In genomic region chr7:25393451-25394210, GRCm38 (mm10) we compare ENCODE assay signal across 10 mouse cellular contexts. TPM values are rescaled to one million over a fixed set of nuclear protein-coding genes. Genes with fewer than 3 reads are reported as not detected.
DNase-seq lines count a peak whose midpoint lies in the region; ATAC-seq and TF ChIP-seq lines count a peak whose summit lies in the region.
"Had no signal": no experiment of that assay in that cellular context is flagged by ENCODE, and none has a peak within 500 bp of the region (broad histone marks: within the 10 kb centered on the region; RNA-seq: fewer than 3 reads in every experiment).

No protein-coding gene starts in this region.

- peaks cover 42% of the 10 kb centered on the region for H3K4me1 ChIP-seq in kidney, embryonic 16.5 days (ENCODE audit: insufficient read depth, low read length)
- H3K4me1 ChIP-seq in bone marrow macrophage, adult 2 months (ENCODE audit: control insufficient read depth, insufficient read depth, low read length): peaks cover 19% of the 10 kb centered on the region
- peaks cover 46% of the 10 kb centered on the region for H3K4me1 ChIP-seq in forebrain, embryonic 10.5 days
- H3K4me1 ChIP-seq in midbrain, embryonic 12.5 days: peaks cover 35% of the 10 kb centered on the region

- peak overlapping the region; percentile 76 for H3K9ac ChIP-seq in kidney, embryonic 16.5 days (replicated peaks; ENCODE audit: low read length)
- 0 out of 2 replicates have a peak overlapping the region, but pooled peaks have one; percentile 75 for H3K9ac ChIP-seq in midbrain, embryonic 12.5 days (replicated peaks)

- H3K27ac ChIP-seq in kidney, embryonic 16.5 days (ENCODE audit: low read length): no peak overlapping the region
- no peak overlapping the region for H3K27ac ChIP-seq in bone marrow macrophage, adult 2 months (ENCODE audit: insufficient read depth, low read depth, low read length)
- no peak overlapping the region for H3K27ac ChIP-seq in forebrain, embryonic 10.5 days
- H3K27ac ChIP-seq in midbrain, embryonic 12.5 days (replicated peaks): no peak overlapping the region

- peak overlapping the region; percentile 88; the same call in 1 of the 2 replicates for H3K4me2 ChIP-seq in kidney, embryonic 16.5 days (replicated peaks; ENCODE audit: low read depth, low read length)
- 0 out of 2 replicates have a peak overlapping the region, but pooled peaks have one; percentile 85 for H3K4me2 ChIP-seq in midbrain, embryonic 12.5 days (replicated peaks)

- DNase-seq in kidney, adult 8-10 months: no peak
- no peak for DNase-seq in forebrain, embryonic 10.5 days (ENCODE audit: extremely low spot score, low spot score)
- no peak for DNase-seq in T-cell, adult 2 months (ENCODE audit: low spot score)
- no peak for DNase-seq in MN1 (ENCODE audit: low spot score)

- TF ChIP-seq POLR2A in bone marrow macrophage, adult 2 months (IDR thresholded peaks at IDR 0.05; ENCODE audit: borderline replicate concordance, low read depth, low read length): no peak

- H3K9me3 ChIP-seq in kidney, embryonic 16.5 days (ENCODE audit: low read length): no peaks in the 10 kb centered on the region
- H3K9me3 ChIP-seq in forebrain, embryonic 10.5 days: no peaks in the 10 kb centered on the region; the same call in 1 of the 2 replicates
- no peaks in the 10 kb centered on the region for H3K9me3 ChIP-seq in midbrain, embryonic 12.5 days

- H3K27me3 ChIP-seq in kidney, embryonic 16.5 days (ENCODE audit: insufficient read depth, low read length): no peaks in the 10 kb centered on the region
- peaks cover 36% of the 10 kb centered on the region for H3K27me3 ChIP-seq in forebrain, embryonic 10.5 days (ENCODE audit: poor library complexity, severe bottlenecking)
- peaks cover 13% of the 10 kb centered on the region; the same call in 1 of the 2 replicates for H3K27me3 ChIP-seq in midbrain, embryonic 12.5 days

- no peaks in the 10 kb centered on the region for H3K36me3 ChIP-seq in kidney, embryonic 16.5 days (ENCODE audit: insufficient read depth, low read length)
- no peaks in the 10 kb centered on the region for H3K36me3 ChIP-seq in forebrain, embryonic 10.5 days (replicated peaks)
- H3K36me3 ChIP-seq in midbrain, embryonic 12.5 days: no peaks in the 10 kb centered on the region; the same call in 1 of the 2 replicates

- peak overlapping the region; percentile 74 for H3K4me3 ChIP-seq in kidney, embryonic 16.5 days (ENCODE audit: low read length)
- H3K4me3 ChIP-seq in bone marrow macrophage, adult 2 months (ENCODE audit: insufficient read depth, low read length): peak overlapping the region; percentile 80; the same call in 1 of the 2 replicates
- peak overlapping the region; percentile 76; the same call in 1 of the 2 replicates for H3K4me3 ChIP-seq in forebrain, embryonic 10.5 days
- H3K4me3 ChIP-seq in midbrain, embryonic 12.5 days: no peak overlapping the region

- no peak for TF ChIP-seq CTCF in bone marrow macrophage, adult 2 months (IDR thresholded peaks at IDR 0.05; ENCODE audit: low read depth, low read length)

- 62% methylated on average over 8 of the region's 8 CpGs for WGBS in kidney, embryonic 16.5 days
- WGBS in forebrain, embryonic 10.5 days: 84% methylated on average over 8 of the region's 8 CpGs
- WGBS in midbrain, embryonic 12.5 days: 83% methylated on average over 8 of the region's 8 CpGs

- ATAC-seq in kidney, embryonic 16.5 days (ENCODE audit: low FRiP score, low TSS enrichment): no peak
- no peak for ATAC-seq in midbrain, embryonic 12.5 days (ENCODE audit: low FRiP score, low read depth)
- ATAC-seq in frontal cortex, adult (ENCODE audit: low TSS enrichment): no peak

RNA-seq across cellular contexts. Expression of gene Lipe, which starts 4.9 kb away (rescaled TPM):
- 11.2 and 11.9 TPM in 2 replicates for polyA plus RNA-seq in kidney, embryonic 16.5 days (2015; fragmentation: Nextera tagmentation; extraction: Ambion mirVana)
- 28.7 and 37.1 TPM in 2 replicates for polyA plus RNA-seq in bone marrow macrophage, adult 2 months (2012; ENCODE audit: insufficient read depth, insufficient read length, missing spikeins)
- 7.4 and 7.5 TPM in 2 replicates for polyA plus RNA-seq in forebrain, embryonic 10.5 days (2016; fragmentation: Nextera tagmentation; extraction: Ambion mirVana)
- 5.9 and 8.5 TPM in 2 replicates for polyA plus RNA-seq in midbrain, embryonic 12.5 days (2016; fragmentation: Nextera tagmentation; extraction: Ambion mirVana)

RNA-seq across cellular contexts. Expression of gene Cxcl17, which starts 19.1 kb away (rescaled TPM):
- 0.65 and 1.0 TPM in 2 replicates for polyA plus RNA-seq in kidney, embryonic 16.5 days (2015; fragmentation: Nextera tagmentation; extraction: Ambion mirVana)
- polyA plus RNA-seq in bone marrow macrophage, adult 2 months (2012; ENCODE audit: insufficient read depth, insufficient read length, missing spikeins): not detected in 2 replicates
- polyA plus RNA-seq in forebrain, embryonic 10.5 days (2016; fragmentation: Nextera tagmentation; extraction: Ambion mirVana): 0.43 and 0.71 TPM in 2 replicates
- polyA plus RNA-seq in midbrain, embryonic 12.5 days (2016; fragmentation: Nextera tagmentation; extraction: Ambion mirVana): 0.65 and 0.75 TPM in 2 replicates
- polyA plus RNA-seq: embryonic facial prominence, embryonic 11.5 days had no signal

RNA-seq across cellular contexts. Expression of gene Cnfn, which starts 24.1 kb away (rescaled TPM):
- polyA plus RNA-seq in kidney, embryonic 16.5 days (2015; fragmentation: Nextera tagmentation; extraction: Ambion mirVana): 1.4 TPM in 1 of 2 replicates, not detected in the other
- polyA plus RNA-seq in bone marrow macrophage, adult 2 months (2012; ENCODE audit: insufficient read depth, insufficient read length, missing spikeins): not detected in 2 replicates
- not detected in 2 replicates for polyA plus RNA-seq in forebrain, embryonic 10.5 days (2016; fragmentation: Nextera tagmentation; extraction: Ambion mirVana)
- not detected in 2 replicates for polyA plus RNA-seq in midbrain, embryonic 12.5 days (2016; fragmentation: Nextera tagmentation; extraction: Ambion mirVana)
- polyA plus RNA-seq: large intestine, adult 2 months had no signal
